Mouse (Mus musculus) erythroblast, embryonic 14.5 days (primary cell): ENCODE measurements around the gene Slc45a3.

Experiments
- GATA1 ChIP-seq: IDR thresholded peaks from 2 replicates; pipeline ENCODE4 v1.6.1; 2012; ENCODE audit warnings: low read length, inconsistent platforms, mixed read lengths
- TAL1 ChIP-seq: IDR thresholded peaks from 3 replicates; pipeline ENCODE4 v1.6.1; 2012; ENCODE audit warnings: low read length, inconsistent platforms, mixed read lengths

- no peak for TF ChIP-seq GATA1
- no peak for TF ChIP-seq TAL1
Measured at GRCm38 (mm10) chr1:132010632-132011501, 48.1 kb downstream of the Slc45a3 start.
